Mouse (Mus musculus) intestine, embryonic 15.5 days (tissue): Measurements from ENCODE around the gene Kcnk15. TPM values are rescaled to one million over a fixed set of nuclear protein-coding genes. Genes with fewer than 3 reads are reported as not detected.

Experiments used
- ATAC-seq: fragments of 200-750 bp; cut with Nextera tagmentation; 2 replicates; pipeline ENCODE4 v1.8.0; 2017; ENCODE audit warnings: moderate TSS enrichment, moderate library complexity
- H3K27ac ChIP-seq: fragments of 300-500 bp; sonication (generic); 2 replicates; pipeline ENCODE4 v1.5.1; 2015; ENCODE audit warnings: mild to moderate bottlenecking, inconsistent platforms
- H3K27me3 ChIP-seq: fragments of 300-500 bp; sonication (generic); replicated peaks from 2 replicates; pipeline ENCODE4 v1.6.1; 2015; ENCODE audit warnings: inconsistent platforms
- H3K36me3 ChIP-seq: fragments of 300-500 bp; sonication (generic); 2 replicates; pipeline ENCODE4 v1.6.1; 2015; ENCODE audit warnings: inconsistent platforms
- H3K4me1 ChIP-seq: fragments of 300-500 bp; sonication (generic); replicated peaks from 2 replicates; pipeline ENCODE4 v1.6.1; 2015; ENCODE audit warnings: inconsistent platforms
- H3K4me2 ChIP-seq: fragments of 300-500 bp; sonication (generic); replicated peaks from 2 replicates; pipeline ENCODE4 v1.6.1; 2015; ENCODE audit warnings: mild to moderate bottlenecking, inconsistent platforms
- H3K4me3 ChIP-seq: fragments of 300-500 bp; sonication (generic); replicated peaks from 2 replicates; pipeline ENCODE4 v1.5.1; 2015; ENCODE audit warnings: inconsistent platforms
- H3K9ac ChIP-seq: fragments of 300-500 bp; sonication (generic); 2 replicates; pipeline ENCODE4 v1.6.1; 2015; ENCODE audit warnings: inconsistent platforms
- H3K9me3 ChIP-seq: fragments of 300-500 bp; sonication (generic); 2 replicates; pipeline ENCODE4 v1.6.1; 2016; ENCODE audit warnings: inconsistent platforms
- WGBS: fragments of 180-500 bp; shearing (Covaris S2); methylation state at CpG from one replicate; pipeline ENCODE4 v1.1.7; 2015; 5-methylcytosine and 5-hydroxymethylcytosine counted together
- polyA plus RNA-seq: library from polyadenylated mRNA; unstranded; fragments of >200 nt; fragmentation: Nextera tagmentation; extraction: Ambion mirVana; gene quantifications from 2 replicates; pipeline ENCODE4 v1.2.1, GENCODE M21; 2015

The Kcnk15 gene
- polyA plus RNA-seq, 1 experiment from 2014 or later = not detected

GRCm38 (mm10) chr2:163839519-163839918 lies 13.9 kb upstream of the Kcnk15 start:
- no peak for ATAC-seq
- Histone ChIP-seq H3K4me1 (no peaks in the 10 kb centered on the region), H3K9ac (no peak overlapping the region), H3K4me3 (no peak overlapping the region), H3K27ac (no peak overlapping the region), H3K36me3 (no peaks in the 10 kb centered on the region), H3K27me3 (no peaks in the 10 kb centered on the region), H3K9me3 (no peaks in the 10 kb centered on the region), H3K4me2 (no peak overlapping the region)
- 63% methylated on average over 6 of the region's 6 CpGs for WGBS

GRCm38 (mm10) chr2:163842043-163842442 lies 11.4 kb upstream of the Kcnk15 start:
- no peaks in the 10 kb centered on the region for H3K36me3 ChIP-seq
- no peak overlapping the region for H3K4me3 ChIP-seq
- H3K27me3 ChIP-seq = no peaks in the 10 kb centered on the region
- H3K9ac ChIP-seq = no peak overlapping the region
- H3K9me3 ChIP-seq = no peaks in the 10 kb centered on the region
- H3K27ac ChIP-seq = no peak overlapping the region
- ATAC-seq = no peak
- 68% methylated on average over 4 of the region's 4 CpGs for WGBS
- no peaks in the 10 kb centered on the region for H3K4me1 ChIP-seq
- H3K4me2 ChIP-seq = no peak overlapping the region

- Histone ChIP-seq H3K4me2 (no peak overlapping the region), H3K27ac (no peak overlapping the region), H3K4me1 (peaks cover 3% of the 10 kb centered on the region), H3K27me3 (peaks cover 59% of the 10 kb centered on the region), H3K9me3 (no peaks in the 10 kb centered on the region), H3K4me3 (no peak overlapping the region), H3K9ac (no peak overlapping the region), H3K36me3 (no peaks in the 10 kb centered on the region)
- 69% methylated on average over 6 of the region's 6 CpGs for WGBS
- no peak for ATAC-seq
These were observed 3.8 kb downstream of the Kcnk15 start for GRCm38 (mm10) chr2:163857233-163857632.

GRCm38 (mm10) chr2:163858254-163858947 lies 5.0 kb downstream of the Kcnk15 start:
- no peak overlapping the region for H3K4me3 ChIP-seq
- WGBS = 13% methylated on average over 50 of the region's 50 CpGs
- ATAC-seq = peak; percentile 51; the same call in 1 of the 2 replicates
- peaks cover 3% of the 10 kb centered on the region for H3K4me1 ChIP-seq
- H3K4me2 ChIP-seq = peak overlapping the region; percentile 40
- no peaks in the 10 kb centered on the region for H3K9me3 ChIP-seq
- peaks cover 51% of the 10 kb centered on the region for H3K27me3 ChIP-seq
- no peak overlapping the region for H3K27ac ChIP-seq
- H3K36me3 ChIP-seq = no peaks in the 10 kb centered on the region
- no peak overlapping the region for H3K9ac ChIP-seq

- ATAC-seq = no peak
- Histone ChIP-seq H3K9ac (no peak overlapping the region), H3K4me1 (no peaks in the 10 kb centered on the region), H3K27me3 (no peaks in the 10 kb centered on the region), H3K36me3 (no peaks in the 10 kb centered on the region), H3K27ac (no peak overlapping the region), H3K4me3 (no peak overlapping the region), H3K4me2 (no peak overlapping the region), H3K9me3 (no peaks in the 10 kb centered on the region)
- 94% methylated on average over 5 of the region's 5 CpGs for WGBS
These were observed 11.9 kb downstream of the Kcnk15 start for GRCm38 (mm10) chr2:163865311-163865710.

- H3K4me2 ChIP-seq = no peak overlapping the region
- 87% methylated on average over 9 of the region's 9 CpGs for WGBS
- no peaks in the 10 kb centered on the region for H3K27me3 ChIP-seq
- H3K4me1 ChIP-seq = no peaks in the 10 kb centered on the region
- no peaks in the 10 kb centered on the region for H3K36me3 ChIP-seq
- H3K9ac ChIP-seq = no peak overlapping the region
- no peak overlapping the region for H3K4me3 ChIP-seq
- no peak overlapping the region for H3K27ac ChIP-seq
- no peaks in the 10 kb centered on the region for H3K9me3 ChIP-seq
- ATAC-seq = no peak
These were observed 12.6 kb downstream of the Kcnk15 start for GRCm38 (mm10) chr2:163866061-163866460.

GRCm38 (mm10) chr2:163869783-163870182 lies 16.3 kb downstream of the Kcnk15 start:
- Histone ChIP-seq H3K27ac (no peak overlapping the region), H3K9ac (no peak overlapping the region), H3K4me3 (no peak overlapping the region), H3K27me3 (no peaks in the 10 kb centered on the region), H3K9me3 (no peaks in the 10 kb centered on the region), H3K4me1 (no peaks in the 10 kb centered on the region), H3K36me3 (no peaks in the 10 kb centered on the region), H3K4me2 (no peak overlapping the region)
- no peak for ATAC-seq
- 42% methylated on average over 5 of the region's 5 CpGs for WGBS

GRCm38 (mm10) chr2:163871266-163871665 lies 17.8 kb downstream of the Kcnk15 start:
- Histone ChIP-seq H3K4me3 (no peak overlapping the region), H3K27me3 (no peaks in the 10 kb centered on the region), H3K27ac (no peak overlapping the region), H3K9ac (no peak overlapping the region), H3K36me3 (no peaks in the 10 kb centered on the region), H3K4me2 (no peak overlapping the region), H3K4me1 (no peaks in the 10 kb centered on the region), H3K9me3 (no peaks in the 10 kb centered on the region)
- no peak for ATAC-seq
- WGBS = 84% methylated on average over 4 of the region's 4 CpGs

GRCm38 (mm10) chr2:163871906-163872305 lies 18.5 kb downstream of the Kcnk15 start:
- Histone ChIP-seq H3K9ac (no peak overlapping the region), H3K27me3 (no peaks in the 10 kb centered on the region), H3K9me3 (no peaks in the 10 kb centered on the region), H3K36me3 (no peaks in the 10 kb centered on the region), H3K4me2 (no peak overlapping the region), H3K4me3 (no peak overlapping the region), H3K27ac (no peak overlapping the region), H3K4me1 (no peaks in the 10 kb centered on the region)
- 39% methylated on average over 3 of the region's 3 CpGs for WGBS
- no peak for ATAC-seq

- Histone ChIP-seq H3K4me3 (no peak overlapping the region), H3K9ac (no peak overlapping the region), H3K27me3 (no peaks in the 10 kb centered on the region), H3K27ac (no peak overlapping the region), H3K4me2 (no peak overlapping the region), H3K4me1 (no peaks in the 10 kb centered on the region), H3K36me3 (no peaks in the 10 kb centered on the region), H3K9me3 (no peaks in the 10 kb centered on the region)
- no peak for ATAC-seq
- WGBS = 49% methylated on average over 5 of the region's 5 CpGs
These were observed 21.4 kb downstream of the Kcnk15 start for GRCm38 (mm10) chr2:163874877-163875276.

GRCm38 (mm10) chr2:163875484-163875883 lies 22.0 kb downstream of the Kcnk15 start:
- Histone ChIP-seq H3K9ac (no peak overlapping the region), H3K4me1 (no peaks in the 10 kb centered on the region), H3K27ac (no peak overlapping the region), H3K9me3 (no peaks in the 10 kb centered on the region), H3K4me2 (no peak overlapping the region), H3K4me3 (no peak overlapping the region), H3K27me3 (no peaks in the 10 kb centered on the region), H3K36me3 (no peaks in the 10 kb centered on the region)
- no peak for ATAC-seq
- WGBS = 82% methylated on average over 7 of the region's 7 CpGs

- H3K27ac ChIP-seq = no peak overlapping the region
- no peak overlapping the region for H3K9ac ChIP-seq
- H3K36me3 ChIP-seq = no peaks in the 10 kb centered on the region
- H3K4me1 ChIP-seq = no peaks in the 10 kb centered on the region
- H3K27me3 ChIP-seq = no peaks in the 10 kb centered on the region
- ATAC-seq = no peak
- no peak overlapping the region for H3K4me2 ChIP-seq
- no peak overlapping the region for H3K4me3 ChIP-seq
- WGBS = 64% methylated on average over 14 of the region's 14 CpGs
- no peaks in the 10 kb centered on the region for H3K9me3 ChIP-seq
These were observed 23.5 kb downstream of the Kcnk15 start for GRCm38 (mm10) chr2:163876830-163877498.

- WGBS = 73% methylated on average over 6 of the region's 6 CpGs
- no peak for ATAC-seq
- H3K9ac ChIP-seq = no peak overlapping the region
These were observed 27.4 kb downstream of the Kcnk15 start for GRCm38 (mm10) chr2:163880891-163881290.

More at GRCm38 (mm10) chr2:163880891-163881290, 27.4 kb downstream of the Kcnk15 start:
- no peak overlapping the region for H3K4me3 ChIP-seq
- H3K4me1 ChIP-seq = no peaks in the 10 kb centered on the region
- no peak overlapping the region for H3K27ac ChIP-seq
- no peaks in the 10 kb centered on the region for H3K9me3 ChIP-seq
- no peaks in the 10 kb centered on the region for H3K36me3 ChIP-seq
- H3K27me3 ChIP-seq = no peaks in the 10 kb centered on the region
- no peak overlapping the region for H3K4me2 ChIP-seq
